Mouse (Mus musculus) activated CD4-positive, CD25-positive, alpha-beta regulatory T cell, adult 4 months (primary cell): ENCODE results near the gene Cyth1. TPM values are rescaled to one million over a fixed set of nuclear protein-coding genes. Genes with fewer than 3 reads are reported as not detected.

ENCODE experiments used
- ATAC-seq: one replicate; pipeline ENCODE4 v1.8.0; 2017
- polyA plus RNA-seq, 2 experiments: library from polyadenylated mRNA; unstranded; fragments of 100-300 nt; shearing (Covaris generic); gene quantifications; one replicate each; pipeline ENCODE4 v1.2.1; 2017

Gene Cyth1
- polyA plus RNA-seq, 2 experiments from 2014 or later = 50.1 to 73.2 TPM

DNA sequence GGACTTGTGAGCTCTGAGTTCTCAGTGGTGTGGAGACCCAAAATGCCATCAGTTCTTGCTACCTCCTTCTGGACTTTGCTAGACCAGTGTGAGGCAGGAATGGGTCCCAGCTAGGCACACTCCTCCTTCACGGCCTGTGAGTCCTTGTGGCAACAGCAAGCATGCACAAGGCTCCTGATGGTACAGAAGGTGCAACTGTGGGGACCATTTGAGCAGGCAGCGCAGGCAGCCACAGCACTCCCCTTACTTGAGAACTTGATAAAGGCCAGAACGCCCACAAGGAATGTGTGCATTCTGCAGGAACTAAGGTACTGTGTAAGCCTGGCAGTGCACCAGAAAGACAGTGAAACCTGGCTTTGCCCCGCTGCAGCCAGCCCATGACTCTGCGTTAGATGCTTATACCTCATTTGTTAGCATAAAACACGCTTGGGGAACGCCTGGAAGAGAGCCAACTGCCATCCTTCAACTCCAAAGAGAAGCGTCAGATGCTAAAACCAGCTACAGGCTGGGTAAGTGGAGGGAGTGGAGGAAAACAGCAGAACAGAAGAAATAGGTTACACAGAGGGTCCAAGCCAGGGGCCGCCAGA lies 98.2 kb downstream of the Cyth1 start:
- no peak for ATAC-seq

- no peak for ATAC-seq
These were observed 100.3 kb downstream of the Cyth1 start for GRCm38 (mm10) chr11:118147877-118148637.

- ATAC-seq = peak; percentile 15
These were observed 101.9 kb downstream of the Cyth1 start for GRCm38 (mm10) chr11:118146446-118146845.

GRCm38 (mm10) chr11:118145771-118146351 lies 102.5 kb downstream of the Cyth1 start:
- peak; percentile 84 for ATAC-seq

DNA sequence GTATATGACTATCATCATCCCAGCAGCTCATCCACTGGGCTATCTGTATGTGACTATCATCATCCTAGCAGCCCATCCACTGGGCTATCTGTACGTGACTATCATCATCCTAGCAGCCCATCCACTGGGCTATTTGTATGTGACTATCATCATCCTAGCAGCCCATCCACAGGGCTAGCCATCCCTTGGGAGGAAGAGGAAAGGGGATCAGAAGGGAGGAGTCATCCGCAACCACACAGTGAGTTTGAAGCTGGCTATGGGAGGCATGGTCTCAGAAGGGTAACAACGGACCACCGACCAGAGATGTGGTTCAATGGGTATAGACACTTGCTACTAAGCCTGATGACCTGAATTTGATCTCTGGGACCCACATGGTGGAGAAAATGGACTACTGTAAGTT lies 103.3 kb downstream of the Cyth1 start:
- ATAC-seq = no peak

DNA sequence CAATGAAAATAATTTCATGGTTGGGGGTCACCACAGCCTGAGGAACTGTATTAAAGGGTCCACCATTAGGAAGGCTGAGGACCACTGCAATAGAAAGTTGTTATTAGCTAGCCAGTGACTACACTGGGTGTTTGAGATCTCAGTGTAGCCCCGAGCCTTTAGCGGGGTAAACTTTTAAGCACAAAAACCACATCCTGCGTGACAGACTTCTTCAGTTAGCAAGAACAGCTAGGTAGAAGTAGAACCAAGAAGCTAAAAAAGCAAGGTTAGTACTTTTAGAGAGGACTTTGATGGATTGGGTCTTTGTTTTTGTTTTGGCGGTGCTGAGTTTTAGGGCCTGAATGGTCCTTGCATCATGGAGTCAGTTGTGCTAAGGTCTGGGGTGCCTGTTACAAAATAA lies 104.7 kb downstream of the Cyth1 start:
- peak; percentile 38 for ATAC-seq

DNA sequence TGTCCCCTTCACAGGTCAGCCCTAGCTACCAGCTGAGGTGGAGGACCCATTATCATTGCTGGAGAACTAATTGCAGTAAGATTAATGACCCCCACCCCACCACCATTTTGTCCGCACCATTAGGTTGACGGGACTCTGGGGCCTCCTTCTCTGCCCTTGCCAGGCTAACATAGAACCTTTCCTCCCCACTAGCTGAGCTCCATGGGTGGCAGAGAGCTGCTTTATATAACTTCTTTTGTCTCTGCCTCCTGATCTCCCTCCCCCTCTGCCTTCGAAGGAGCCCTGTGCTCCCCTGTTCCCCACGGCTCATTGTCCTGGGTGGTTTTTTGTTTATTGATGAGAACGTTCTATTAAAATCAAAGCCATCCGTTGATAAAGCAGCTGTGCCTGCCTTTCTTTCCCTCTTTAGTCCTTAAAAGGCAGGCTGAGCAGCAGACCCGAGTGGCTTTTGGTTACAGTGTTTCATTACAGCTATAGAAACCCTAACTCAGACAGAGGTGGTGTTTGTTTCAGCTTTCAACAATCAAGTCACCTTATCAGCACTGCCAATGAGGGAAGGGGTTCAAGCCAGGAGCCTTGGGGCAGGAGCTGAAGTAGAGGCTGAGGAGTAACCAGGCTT lies 105.7 kb downstream of the Cyth1 start:
- ATAC-seq = no peak

GRCm38 (mm10) chr11:118140771-118141565 lies 107.4 kb downstream of the Cyth1 start:
- no peak for ATAC-seq

GRCm38 (mm10) chr11:118138347-118138746 lies 110.0 kb downstream of the Cyth1 start:
- ATAC-seq = no peak

DNA sequence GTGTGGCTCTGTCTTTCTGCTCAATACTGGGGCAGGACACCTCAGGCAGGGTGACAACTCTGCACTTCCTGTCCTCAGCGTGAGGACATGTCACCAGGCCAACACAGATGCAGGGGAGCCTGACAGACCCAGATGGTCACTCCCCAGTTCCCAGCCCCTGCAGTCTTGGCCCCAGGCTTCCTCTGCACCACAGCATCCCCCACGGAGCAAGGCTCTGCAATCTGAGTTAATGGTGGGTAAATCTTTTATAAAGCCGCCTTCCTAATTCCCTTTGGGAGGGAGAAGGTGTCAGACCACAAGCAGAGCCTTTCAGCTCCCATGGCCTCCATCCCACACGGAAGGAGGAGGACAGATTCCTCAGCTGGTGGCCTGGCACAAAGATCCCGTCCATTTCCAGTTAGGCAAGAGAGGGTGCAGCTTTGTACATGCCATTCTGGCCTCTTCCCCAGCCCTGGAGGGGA lies 112.2 kb downstream of the Cyth1 start:
- ATAC-seq = no peak

- ATAC-seq = no peak
These were observed 113.1 kb downstream of the Cyth1 start for GRCm38 (mm10) chr11:118135271-118135670.

DNA sequence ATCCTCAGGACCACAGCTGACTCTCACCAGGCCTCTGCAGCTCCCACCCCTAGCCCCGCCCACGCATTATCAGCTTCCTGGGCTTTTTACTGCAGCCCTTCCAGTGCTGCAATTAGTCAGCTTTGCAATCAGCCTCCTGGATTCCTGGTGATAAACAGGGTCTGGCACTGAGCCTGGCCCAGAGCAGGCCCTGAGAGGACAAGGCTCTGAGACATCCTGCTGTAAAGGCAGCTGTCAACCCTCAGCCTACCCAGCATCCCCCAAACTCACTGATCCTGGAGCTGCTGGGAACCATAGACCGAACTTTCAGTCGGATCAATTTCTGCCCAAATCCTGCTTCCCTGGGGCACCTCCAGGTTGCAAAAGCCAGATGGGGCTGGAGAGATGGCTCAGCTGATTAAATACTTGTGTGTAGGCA lies 114.6 kb downstream of the Cyth1 start:
- ATAC-seq = no peak

DNA sequence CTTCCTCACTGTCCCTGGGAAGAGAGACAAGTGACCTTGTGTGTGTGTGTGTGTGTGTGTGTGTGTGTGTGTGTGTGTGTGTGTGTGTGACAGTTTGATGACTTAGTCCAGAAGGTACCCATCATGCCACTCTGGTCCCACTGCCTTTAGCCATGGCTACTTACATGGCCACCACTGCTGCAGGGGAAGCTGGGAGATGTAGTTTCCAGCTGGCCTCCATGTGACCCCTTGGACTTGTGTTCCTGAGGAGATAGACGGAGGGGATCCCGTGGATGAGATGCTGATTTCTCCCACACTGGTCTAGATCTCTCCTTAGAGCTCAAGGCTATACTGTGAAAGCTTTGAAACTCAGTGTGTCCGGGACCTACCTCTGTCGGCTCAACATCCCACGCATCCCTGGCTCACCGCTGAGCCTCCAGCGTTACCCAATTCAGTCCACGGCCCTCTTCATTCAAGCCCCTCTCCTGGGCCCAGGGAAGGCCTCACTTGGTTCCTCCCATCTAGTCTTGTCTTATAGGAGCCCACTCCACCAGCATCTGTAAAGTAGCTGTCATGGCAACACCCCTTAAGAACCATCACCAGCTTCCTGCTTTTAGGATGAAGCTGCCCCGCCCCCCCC lies 115.2 kb downstream of the Cyth1 start:
- ATAC-seq = no peak

DNA sequence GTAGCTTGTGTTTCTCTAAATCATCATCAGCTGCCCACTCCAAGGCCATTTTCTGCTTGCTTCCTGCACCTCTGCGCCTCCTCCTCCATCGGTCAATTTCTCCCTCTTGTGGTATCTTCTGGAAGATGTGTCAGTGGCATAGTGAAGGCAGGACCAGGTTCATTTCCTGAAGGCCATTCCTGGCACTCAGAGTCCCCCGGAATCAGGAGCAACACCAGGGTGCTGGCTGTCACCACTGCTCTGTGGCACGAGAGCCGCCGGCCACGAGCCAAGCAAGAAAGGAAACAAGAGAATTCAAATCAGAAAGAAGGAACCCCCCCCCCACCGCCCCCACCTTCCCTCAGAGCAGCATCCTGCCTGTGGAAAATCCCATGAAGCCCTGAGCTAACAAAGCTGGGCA lies 116.3 kb downstream of the Cyth1 start:
- no peak for ATAC-seq

DNA sequence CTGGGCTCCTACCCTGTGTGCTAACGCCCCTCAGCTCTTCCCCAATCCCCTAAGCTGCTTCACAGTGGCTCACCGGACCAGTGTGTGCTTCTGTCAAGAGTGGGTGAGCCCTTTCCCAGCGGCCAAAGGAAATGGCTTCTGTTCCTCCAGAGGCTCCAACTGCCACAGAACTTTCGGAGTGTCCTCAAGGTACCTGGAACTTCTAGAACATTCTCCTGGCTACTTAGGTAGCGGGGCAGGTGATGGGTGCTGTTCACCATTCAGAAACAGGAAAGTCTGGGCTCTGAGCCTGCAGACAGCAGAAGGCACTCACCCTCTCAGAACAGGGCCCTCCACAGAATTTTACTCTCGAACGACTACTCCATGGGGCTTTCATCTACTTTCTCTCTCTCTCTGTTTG lies 117.9 kb downstream of the Cyth1 start, which contains the start of gene Dnah17:
Gene Dnah17 (minus strand): TSS at position 101 of the 400 bp plus-strand sequence.
- no peak for ATAC-seq

- peak; percentile 84 for ATAC-seq
These were observed 118.6 kb downstream of the Cyth1 start for GRCm38 (mm10) chr11:118129812-118130211.

GRCm38 (mm10) chr11:118121592-118121991 lies 126.8 kb downstream of the Cyth1 start:
- ATAC-seq = no peak

GRCm38 (mm10) chr11:118118777-118119176 lies 129.6 kb downstream of the Cyth1 start:
- ATAC-seq = no peak

DNA sequence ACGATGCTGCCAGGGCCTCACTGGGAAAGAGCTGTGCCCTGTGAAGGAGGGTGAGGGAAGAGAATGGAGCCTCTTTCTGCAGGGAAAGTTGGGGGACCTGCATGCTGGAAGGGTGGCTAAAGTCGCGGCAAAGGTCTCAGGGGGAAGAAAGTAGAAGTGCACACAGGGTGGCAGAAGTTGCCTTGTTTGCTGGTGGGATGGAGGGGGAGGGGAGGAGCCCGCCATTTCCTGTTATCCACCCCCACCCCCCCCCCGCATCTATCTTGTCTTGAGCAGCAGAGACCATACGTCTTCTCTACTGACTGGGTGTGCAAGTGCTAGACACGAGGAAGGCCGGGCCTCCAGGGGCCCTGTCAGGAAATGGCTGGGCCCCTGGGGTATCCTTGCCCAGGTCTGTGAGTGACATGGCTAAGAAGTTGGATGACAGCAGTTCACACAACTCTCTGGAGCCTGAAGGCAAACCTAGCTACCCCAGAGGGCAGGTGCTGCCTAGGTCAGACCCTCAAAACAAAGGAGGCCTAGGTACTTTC lies 133.7 kb downstream of the Cyth1 start:
- no peak for ATAC-seq

DNA sequence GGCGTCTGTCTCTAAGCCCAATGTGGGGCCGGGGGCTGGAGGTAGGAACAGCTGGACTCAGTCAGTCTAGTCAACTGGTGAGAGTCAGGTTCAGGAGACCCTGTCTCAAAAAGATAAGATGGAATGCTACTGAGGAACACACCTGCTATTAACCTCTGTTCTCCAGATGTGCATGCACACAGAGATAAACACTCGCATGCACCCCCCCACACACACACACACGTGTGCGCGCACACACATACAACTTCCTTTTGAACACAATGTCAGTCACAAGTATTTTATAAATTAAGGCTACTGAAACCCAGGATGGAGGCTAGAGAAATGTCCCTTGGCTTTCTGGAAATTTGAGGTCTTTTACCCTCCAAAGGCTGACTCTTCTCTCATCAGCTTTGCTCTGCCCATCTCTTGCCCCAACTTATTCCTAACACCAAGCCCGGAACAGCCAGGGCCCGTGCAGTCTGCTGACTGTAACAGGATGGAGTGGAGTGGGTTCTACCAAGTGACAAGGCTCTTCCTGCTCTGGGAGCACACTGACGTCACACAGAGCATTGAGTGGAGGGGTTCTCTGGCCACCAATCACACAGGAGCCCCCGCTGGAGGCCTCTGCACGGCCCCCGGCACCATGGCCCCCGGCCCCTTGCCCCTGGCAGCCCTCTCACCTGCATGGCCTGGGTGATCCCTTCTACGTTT lies 134.7 kb downstream of the Cyth1 start:
- no peak for ATAC-seq

- ATAC-seq = peak; percentile 94
These were observed 144.4 kb downstream of the Cyth1 start for GRCm38 (mm10) chr11:118104001-118104400.
